Mouse (Mus musculus) liver, embryonic 16.5 days (tissue): ENCODE data around the gene Ppp1r10. TPM values are rescaled to one million over a fixed set of nuclear protein-coding genes. Genes with fewer than 3 reads are reported as not detected.
A peak's percentile ranks its signal among the peaks of the same experiment; 100 is the strongest.

Source experiments
- ATAC-seq: fragments of 200-750 bp; cut with Nextera tagmentation; 2 replicates; pipeline ENCODE4 v1.8.0; 2017; ENCODE audit warnings: low read depth, mild to moderate bottlenecking, moderate number of reproducible peaks, moderate library complexity
- H3K27ac ChIP-seq: fragments of 300-500 bp; sonication (generic); 2 replicates; pipeline ENCODE4 v1.5.1; 2014; ENCODE audit warnings: mild to moderate bottlenecking, low read length
- H3K27me3 ChIP-seq: fragments of 300-500 bp; sonication (generic); 2 replicates; pipeline ENCODE4 v1.6.1; 2014; ENCODE audit warnings: low read depth, low read length, mixed read lengths; ENCODE audit not compliant: control insufficient read depth, insufficient read depth
- H3K36me3 ChIP-seq: fragments of 300-500 bp; sonication (generic); 2 replicates; pipeline ENCODE4 v1.6.1; 2014; ENCODE audit warnings: mild to moderate bottlenecking; ENCODE audit not compliant: control insufficient read depth, insufficient read depth
- H3K4me1 ChIP-seq: fragments of 300-500 bp; sonication (generic); 2 replicates; pipeline ENCODE4 v1.6.1; 2014; ENCODE audit warnings: low read depth, low read length, mixed read lengths; ENCODE audit not compliant: control insufficient read depth
- H3K4me2 ChIP-seq: fragments of 300-500 bp; sonication (generic); 2 replicates; pipeline ENCODE4 v1.6.1; 2014; ENCODE audit warnings: low read depth, low read length, mixed read lengths
- H3K4me3 ChIP-seq: fragments of 300-500 bp; sonication (generic); 2 replicates; pipeline ENCODE4 v1.5.1; 2014; ENCODE audit warnings: low read depth, mild to moderate bottlenecking, low read length
- H3K9ac ChIP-seq: fragments of 300-500 bp; sonication (generic); 2 replicates; pipeline ENCODE4 v1.6.1; 2014; ENCODE audit warnings: low read depth, low read length
- H3K9me3 ChIP-seq: fragments of 300-500 bp; sonication (generic); replicated peaks from 2 replicates; pipeline ENCODE4 v1.6.1; 2016; ENCODE audit warnings: low read length; ENCODE audit not compliant: control insufficient read depth
- WGBS: fragments of 180-500 bp; shearing (Covaris S2); extraction: QIAGEN DNeasy Blood & Tissue Kit; methylation state at CpG from one replicate; pipeline ENCODE4 v1.1.7; 2014; ENCODE audit not compliant: insufficient replicate concordance; 5-methylcytosine and 5-hydroxymethylcytosine counted together
- polyA plus RNA-seq: library from polyadenylated mRNA; unstranded; fragments of >200 nt; fragmentation: Nextera tagmentation; extraction: Ambion mirVana; gene quantifications from 2 replicates; pipeline ENCODE4 v1.2.1, GENCODE M21; 2015

The Ppp1r10 gene
- polyA plus RNA-seq, 1 experiment from 2014 or later, result 24.7 TPM

DNA sequence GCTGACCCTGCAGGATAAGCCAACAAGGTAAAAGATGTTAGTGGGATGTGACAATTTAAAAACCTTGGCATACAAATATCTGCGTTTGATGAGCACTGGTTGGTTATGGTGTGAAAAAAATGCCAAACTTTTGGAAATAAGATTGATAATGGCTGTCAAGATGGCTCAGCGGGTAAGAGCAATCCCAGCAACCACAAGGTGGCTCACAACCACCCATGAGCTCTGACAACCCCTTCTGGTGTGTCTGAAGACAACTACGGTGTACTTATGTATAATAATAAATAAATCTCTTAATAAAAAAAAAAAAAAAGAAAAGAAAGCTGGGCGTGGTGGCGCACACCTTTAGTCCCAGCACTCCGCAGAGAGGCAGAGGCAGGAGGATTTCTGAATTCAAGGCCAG, 1.3 kb upstream of the Ppp1r10 start:
- 53% methylated on average over 6 of the region's 6 CpGs for WGBS
- no peak overlapping the region; the same call in 1 of the 2 replicates for H3K9ac ChIP-seq
- H3K4me3 ChIP-seq, result peak overlapping the region; percentile 89
- H3K4me1 ChIP-seq, result peaks cover 27% of the 10 kb centered on the region
- H3K9me3 ChIP-seq, result no peaks in the 10 kb centered on the region
- peak overlapping the region; percentile 71 for H3K4me2 ChIP-seq
- H3K36me3 ChIP-seq, result peaks cover 24% of the 10 kb centered on the region
- no peak overlapping the region; the same call in 1 of the 2 replicates for H3K27ac ChIP-seq
- no peaks in the 10 kb centered on the region for H3K27me3 ChIP-seq
- ATAC-seq, result no peak

DNA sequence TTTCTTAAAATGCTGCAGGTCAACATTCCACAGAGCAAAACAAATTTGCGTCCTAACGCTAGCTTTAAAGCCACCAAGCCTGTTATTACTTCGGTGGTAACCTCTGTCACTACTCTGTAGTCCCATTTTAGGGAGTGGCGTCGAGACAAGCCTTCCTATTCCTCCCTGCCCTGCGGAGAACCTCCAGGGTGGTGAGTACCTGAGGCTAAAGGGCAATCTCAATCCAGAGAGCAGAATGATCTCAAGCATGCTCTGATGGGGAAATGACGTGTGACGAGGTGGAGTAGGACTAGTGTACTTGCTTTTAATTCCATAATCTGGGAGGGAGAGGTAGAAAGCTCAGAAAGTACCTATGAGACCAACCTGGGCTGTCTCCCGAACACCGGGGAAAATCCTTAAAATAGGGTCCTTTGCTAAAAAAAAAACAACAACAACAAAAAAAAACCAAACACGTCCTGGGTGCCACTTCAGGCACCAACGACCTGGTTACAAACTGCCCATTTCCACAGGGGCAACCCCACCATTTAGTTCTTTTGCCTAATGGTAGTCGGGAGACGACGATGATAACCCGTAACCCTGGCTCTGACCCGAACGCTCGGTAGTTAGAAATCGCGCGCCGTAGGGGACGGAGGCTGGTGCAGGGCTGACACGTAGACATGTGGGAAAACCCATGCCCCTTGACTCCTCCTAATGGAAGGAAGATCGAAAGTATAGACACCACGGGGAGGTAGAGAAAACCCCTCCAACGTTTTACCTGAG, 517 bp upstream of the Ppp1r10 start:
- H3K9me3 ChIP-seq, result no peaks in the 10 kb centered on the region
- H3K4me1 ChIP-seq, result peaks cover 32% of the 10 kb centered on the region
- peaks cover 24% of the 10 kb centered on the region for H3K36me3 ChIP-seq
- peak overlapping the region; percentile 76 for H3K9ac ChIP-seq
- WGBS, result 1% methylated on average over 28 of the region's 28 CpGs
- peak overlapping the region; percentile 71 for H3K4me2 ChIP-seq
- H3K27ac ChIP-seq, result peak overlapping the region; percentile 95
- ATAC-seq, result peak; percentile 1
- H3K4me3 ChIP-seq, result peak overlapping the region; percentile 89
- no peaks in the 10 kb centered on the region for H3K27me3 ChIP-seq

DNA sequence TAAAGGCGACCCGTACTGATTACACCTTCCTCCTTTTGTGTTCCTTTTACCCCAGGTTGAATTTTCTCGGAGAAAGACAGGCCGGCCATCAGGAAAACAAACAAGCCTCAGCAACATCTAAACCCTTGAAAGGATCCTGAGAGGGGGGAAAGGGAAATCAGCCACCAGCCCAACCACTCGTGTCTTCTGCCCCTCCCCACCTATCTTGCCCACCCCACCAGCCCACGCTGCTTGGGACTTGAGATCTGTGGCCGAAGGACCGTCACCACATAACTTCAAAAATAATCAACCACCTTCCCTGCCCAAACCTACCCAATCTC, 869 bp downstream of the Ppp1r10 start:
- WGBS, result under 1% methylated on average over 8 of the region's 8 CpGs
- no peaks in the 10 kb centered on the region for H3K9me3 ChIP-seq
- H3K27me3 ChIP-seq, result no peaks in the 10 kb centered on the region
- no peak for ATAC-seq
- peak overlapping the region; percentile 95 for H3K27ac ChIP-seq
- peak overlapping the region; percentile 85 for H3K9ac ChIP-seq
- peaks cover 19% of the 10 kb centered on the region for H3K36me3 ChIP-seq
- peaks cover 43% of the 10 kb centered on the region for H3K4me1 ChIP-seq
- H3K4me2 ChIP-seq, result peak overlapping the region; percentile 93
- peak overlapping the region; percentile 89 for H3K4me3 ChIP-seq

DNA sequence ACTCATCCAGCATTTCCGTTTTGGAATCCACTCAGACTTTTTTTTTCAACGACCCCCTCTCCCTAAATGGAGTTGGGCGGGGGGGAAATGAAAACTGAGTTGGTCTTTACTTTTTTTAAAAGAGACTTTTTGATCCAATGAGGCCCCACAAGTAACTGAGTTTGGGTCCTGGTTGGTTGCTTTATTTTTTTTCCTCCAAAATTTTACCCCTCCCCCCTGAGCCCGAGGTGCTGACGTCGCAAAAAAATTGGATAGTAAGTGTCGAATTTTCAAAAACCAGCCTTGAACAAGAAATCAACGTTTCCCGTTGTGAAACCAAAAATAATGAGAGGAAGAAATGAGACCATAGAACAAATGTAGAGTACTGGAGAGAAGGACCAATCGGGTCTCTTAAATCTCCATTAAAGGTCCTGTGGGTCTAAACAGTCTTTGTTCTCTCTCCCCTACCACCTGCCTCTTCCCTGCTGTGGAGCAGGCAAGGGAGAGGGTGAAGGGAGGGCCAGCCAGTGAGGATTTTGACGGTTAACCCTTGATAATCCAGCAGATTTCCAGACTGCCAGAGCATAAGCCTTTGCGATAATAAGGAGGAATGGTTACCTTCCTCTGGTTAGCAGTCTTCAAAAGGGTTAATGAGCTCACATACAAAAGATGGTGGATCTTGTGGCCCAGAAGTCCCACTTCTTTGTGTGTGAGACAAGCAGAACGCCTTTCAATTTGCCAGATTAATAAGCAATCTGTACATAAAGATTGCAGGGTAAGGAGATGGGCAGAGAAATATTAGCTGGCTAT, 1.4 kb downstream of the Ppp1r10 start:
- under 1% methylated on average over 13 of the region's 13 CpGs for WGBS
- Histone ChIP-seq H3K4me1 (peaks cover 44% of the 10 kb centered on the region), H3K4me2 (peak overlapping the region; percentile 93), H3K27ac (peak overlapping the region; percentile 95), H3K9me3 (no peaks in the 10 kb centered on the region), H3K4me3 (peak overlapping the region; percentile 89), H3K27me3 (no peaks in the 10 kb centered on the region), H3K9ac (peak overlapping the region; percentile 85), H3K36me3 (peaks cover 16% of the 10 kb centered on the region)
- ATAC-seq, result no peak

DNA sequence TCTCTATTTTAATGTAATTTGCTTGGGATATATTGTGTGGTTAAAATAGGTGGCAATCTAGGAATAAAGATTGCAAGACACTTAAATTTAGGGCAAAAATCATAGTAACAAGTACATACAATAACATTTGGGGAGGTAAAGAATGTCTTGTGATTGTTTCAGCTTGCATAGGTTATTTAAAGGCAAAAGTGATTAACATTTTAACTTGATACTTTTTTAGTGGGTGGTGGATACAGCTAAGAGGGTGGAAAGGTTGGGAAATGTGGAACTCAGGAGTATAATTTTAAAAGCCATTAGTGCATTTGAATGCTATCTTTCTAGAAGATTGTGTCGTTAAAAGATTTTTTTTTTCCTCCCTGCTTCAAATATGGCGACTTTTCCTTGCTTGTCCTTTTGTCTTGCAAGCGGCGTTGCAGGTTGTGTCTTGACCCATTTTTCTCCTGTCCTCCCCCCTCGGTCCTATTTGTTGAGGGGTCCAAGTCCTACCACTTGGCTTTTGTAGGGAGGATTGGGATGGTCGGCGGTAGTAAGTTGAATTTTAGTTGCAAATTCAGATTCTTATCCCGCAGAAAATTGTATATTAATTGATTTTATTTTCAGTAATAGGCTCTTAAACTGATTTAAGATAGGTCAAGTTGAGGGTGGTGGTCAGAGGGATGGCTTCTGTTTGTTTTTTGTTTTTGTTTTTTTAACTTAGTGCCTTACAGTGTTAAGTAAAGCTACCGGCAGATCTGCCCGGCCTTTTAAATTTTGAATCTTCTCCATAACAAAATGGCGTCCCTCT, 2.2 kb downstream of the Ppp1r10 start:
- peak overlapping the region; percentile 95 for H3K27ac ChIP-seq
- H3K4me2 ChIP-seq, result peak overlapping the region; percentile 93
- no peaks in the 10 kb centered on the region for H3K9me3 ChIP-seq
- no peaks in the 10 kb centered on the region for H3K27me3 ChIP-seq
- peaks cover 18% of the 10 kb centered on the region for H3K36me3 ChIP-seq
- ATAC-seq, result no peak
- under 1% methylated on average over 11 of the region's 11 CpGs for WGBS
- H3K4me1 ChIP-seq, result peaks cover 42% of the 10 kb centered on the region
- peak overlapping the region; percentile 85 for H3K9ac ChIP-seq
- peak overlapping the region; percentile 89 for H3K4me3 ChIP-seq

DNA sequence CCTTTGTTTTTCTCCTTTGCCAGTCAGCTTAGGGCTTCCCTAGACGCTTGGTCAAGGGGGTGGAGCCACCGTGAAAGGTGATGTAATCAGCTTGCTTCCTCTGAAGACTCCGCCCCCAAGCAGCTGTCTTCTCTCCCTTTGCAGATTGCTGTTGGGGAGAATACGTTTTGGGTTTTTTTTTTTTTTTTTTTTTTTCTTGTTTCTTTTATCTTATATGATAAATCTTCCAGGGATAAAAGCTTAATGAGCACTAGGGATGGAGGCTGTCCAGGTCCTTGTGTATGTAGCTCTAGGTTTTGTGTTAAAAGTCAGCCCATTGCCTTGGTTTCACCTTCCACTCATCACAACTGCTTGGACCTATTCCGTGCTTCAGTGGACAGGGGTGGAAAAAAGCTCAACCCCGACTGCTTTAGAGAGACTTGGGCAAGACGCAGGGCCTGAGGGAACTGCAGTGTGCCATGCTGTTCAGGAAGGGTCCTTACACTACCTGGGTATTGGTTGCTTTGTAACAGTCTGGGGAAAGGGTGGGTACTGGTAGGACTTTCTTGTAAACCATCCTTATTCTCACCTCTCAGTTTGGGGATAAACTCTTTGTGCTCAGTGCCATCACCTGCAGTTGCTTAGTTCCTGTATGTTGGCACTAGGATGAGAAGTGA, 3.0 kb downstream of the Ppp1r10 start:
- Histone ChIP-seq H3K9ac (peak overlapping the region; percentile 72), H3K4me2 (peak overlapping the region; percentile 93), H3K36me3 (peaks cover 23% of the 10 kb centered on the region), H3K4me3 (peak overlapping the region; percentile 89), H3K4me1 (peaks cover 42% of the 10 kb centered on the region), H3K9me3 (no peaks in the 10 kb centered on the region), H3K27me3 (no peaks in the 10 kb centered on the region), H3K27ac (peak overlapping the region; percentile 97)
- WGBS, result 7% methylated on average over 7 of the region's 7 CpGs
- peak; percentile 28 for ATAC-seq

DNA sequence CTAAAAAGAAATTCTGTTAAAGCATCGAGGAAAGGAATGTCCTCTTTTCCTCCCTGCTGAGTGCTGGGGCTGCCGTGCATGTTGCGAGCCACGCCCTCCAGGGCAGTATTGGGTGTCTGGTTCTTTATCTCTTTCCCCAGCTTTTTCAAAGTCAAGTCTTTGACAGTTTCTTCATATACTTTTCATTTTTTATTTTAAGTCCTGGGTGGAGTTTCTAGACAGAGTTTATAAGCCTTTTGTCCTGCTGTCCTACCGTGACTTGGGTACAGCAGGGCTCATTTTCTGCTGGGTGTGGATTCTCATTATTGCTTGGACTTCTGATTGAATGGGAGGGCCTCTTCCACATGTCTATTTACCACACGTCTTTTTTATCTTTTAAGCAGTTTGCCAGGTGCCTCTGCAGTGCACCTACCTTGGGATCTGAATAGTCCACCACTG, 3.6 kb downstream of the Ppp1r10 start:
- H3K27me3 ChIP-seq, result no peaks in the 10 kb centered on the region
- peak overlapping the region; percentile 97 for H3K27ac ChIP-seq
- peaks cover 27% of the 10 kb centered on the region for H3K36me3 ChIP-seq
- ATAC-seq, result no peak
- peak overlapping the region; percentile 93 for H3K4me2 ChIP-seq
- peak overlapping the region; percentile 72 for H3K9ac ChIP-seq
- H3K4me1 ChIP-seq, result peaks cover 45% of the 10 kb centered on the region
- peak overlapping the region; percentile 89 for H3K4me3 ChIP-seq
- 12% methylated on average over 6 of the region's 6 CpGs for WGBS
- no peaks in the 10 kb centered on the region for H3K9me3 ChIP-seq

DNA sequence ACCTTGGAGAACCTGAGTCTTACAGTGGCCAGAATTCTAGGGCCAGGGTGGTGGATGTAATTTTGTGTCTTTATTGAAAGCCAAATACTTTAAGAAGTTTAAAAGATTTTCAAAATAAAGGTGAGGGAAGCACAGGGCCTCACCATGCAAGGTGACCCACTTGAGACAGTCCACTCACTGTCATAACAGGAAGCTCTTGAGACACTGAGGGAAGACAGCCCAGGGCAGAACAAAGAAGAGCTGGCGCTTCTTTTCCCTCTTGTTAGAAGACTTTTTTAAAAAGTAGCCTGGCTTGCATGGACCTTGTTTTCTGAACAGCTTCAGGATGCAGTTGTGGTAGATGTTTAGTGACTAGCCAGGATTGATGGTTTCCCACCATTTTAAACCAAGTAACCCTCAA, 4.2 kb downstream of the Ppp1r10 start:
- Histone ChIP-seq H3K9ac (peak overlapping the region; percentile 72), H3K4me3 (peak overlapping the region; percentile 89)

More for the DNA sequence above, 4.2 kb downstream of the Ppp1r10 start:
- Histone ChIP-seq H3K9me3 (no peaks in the 10 kb centered on the region), H3K27ac (peak overlapping the region; percentile 97), H3K4me2 (peak overlapping the region; percentile 93), H3K27me3 (no peaks in the 10 kb centered on the region), H3K36me3 (peaks cover 32% of the 10 kb centered on the region), H3K4me1 (peaks cover 46% of the 10 kb centered on the region)
- 47% methylated on average over 1 of the region's 1 CpGs for WGBS
- no peak for ATAC-seq
